Mouse (Mus musculus): Measurements from ENCODE around the gene Acaa1b. TPM values are rescaled to one million over a fixed set of nuclear protein-coding genes. Genes with fewer than 3 reads are reported as not detected.
A peak's percentile ranks its signal among the peaks of the same experiment; 100 is the strongest.

The Acaa1b gene
- total and polyA plus RNA-seq, 2 experiments from 2014 or later = 3.9 to 4.0 TPM

- Histone ChIP-seq H3K27me3 (ENCODE audit: insufficient read depth, low read length) (no peaks in the 10 kb centered on the region), H3K27ac (no peak overlapping the region), H3K4me2 (ENCODE audit: low read depth, low read length) (no peak overlapping the region), H3K4me1 (ENCODE audit: insufficient read depth, low read length) (no peaks in the 10 kb centered on the region), H3K4me3 (ENCODE audit: low read length) (no peak overlapping the region), H3K36me3 (ENCODE audit: insufficient read depth, low read length) (no peaks in the 10 kb centered on the region), H3K9ac (replicated peaks; ENCODE audit: low read length) (no peak overlapping the region), H3K9me3 (ENCODE audit: low read length) (no peaks in the 10 kb centered on the region)
- TF ChIP-seq CTCF (IDR thresholded peaks at IDR 0.05; ENCODE audit: low read depth) = no peak
- DNase-seq (ENCODE audit: low spot score) (no peak), ATAC-seq (no peak)
- 87% methylated on average over 18 of the region's 18 CpGs for WGBS
These were observed 34.1 kb downstream of the Acaa1b start for GRCm38 (mm10) chr9:119122596-119123369.

GRCm38 (mm10) chr9:119120168-119120560 lies 36.7 kb downstream of the Acaa1b start:
- Histone ChIP-seq H3K4me2 (ENCODE audit: low read depth, low read length) (no peak overlapping the region), H3K27me3 (ENCODE audit: insufficient read depth, low read length) (no peaks in the 10 kb centered on the region), H3K36me3 (ENCODE audit: insufficient read depth, low read length) (no peaks in the 10 kb centered on the region), H3K4me1 (ENCODE audit: insufficient read depth, low read length) (no peaks in the 10 kb centered on the region), H3K4me3 (ENCODE audit: low read length) (no peak overlapping the region), H3K9me3 (ENCODE audit: low read length) (no peaks in the 10 kb centered on the region), H3K9ac (replicated peaks; ENCODE audit: low read length) (no peak overlapping the region), H3K27ac (no peak overlapping the region)
- 62% methylated on average over 3 of the region's 3 CpGs for WGBS
- ATAC-seq = no peak
- TF ChIP-seq CTCF (IDR thresholded peaks at IDR 0.05; ENCODE audit: low read depth) = no peak
- no peak for DNase-seq (ENCODE audit: low spot score)

- Histone ChIP-seq H3K4me1 (ENCODE audit: insufficient read depth, low read length) (no peaks in the 10 kb centered on the region), H3K27ac (no peak overlapping the region), H3K9ac (replicated peaks; ENCODE audit: low read length) (no peak overlapping the region), H3K27me3 (ENCODE audit: insufficient read depth, low read length) (no peaks in the 10 kb centered on the region), H3K4me3 (ENCODE audit: low read length) (no peak overlapping the region), H3K36me3 (ENCODE audit: insufficient read depth, low read length) (no peaks in the 10 kb centered on the region), H3K4me2 (ENCODE audit: low read depth, low read length) (no peak overlapping the region), H3K9me3 (ENCODE audit: low read length) (no peaks in the 10 kb centered on the region)
- DNase-seq (ENCODE audit: low spot score) (peak; percentile 30), ATAC-seq (0 out of 2 replicates have a peak, but pooled peaks have one; percentile 38)
- TF ChIP-seq CTCF (IDR thresholded peaks at IDR 0.05; ENCODE audit: low read depth) = no peak
- WGBS = 82% methylated on average over 19 of the region's 19 CpGs
These were observed 37.3 kb downstream of the Acaa1b start for GRCm38 (mm10) chr9:119119409-119120167.

GRCm38 (mm10) chr9:119114911-119115310 lies 42.0 kb downstream of the Acaa1b start:
- Histone ChIP-seq H3K4me1 (ENCODE audit: insufficient read depth, low read length) (no peaks in the 10 kb centered on the region), H3K27me3 (ENCODE audit: insufficient read depth, low read length) (no peaks in the 10 kb centered on the region), H3K9ac (replicated peaks; ENCODE audit: low read length) (no peak overlapping the region), H3K4me3 (ENCODE audit: low read length) (no peak overlapping the region), H3K27ac (no peak overlapping the region), H3K36me3 (ENCODE audit: insufficient read depth, low read length) (no peaks in the 10 kb centered on the region), H3K9me3 (ENCODE audit: low read length) (no peaks in the 10 kb centered on the region), H3K4me2 (ENCODE audit: low read depth, low read length) (no peak overlapping the region)
- no peak for ATAC-seq
- WGBS = 89% methylated on average over 17 of the region's 17 CpGs
- DNase-seq (ENCODE audit: low spot score) = no peak
- no peak for TF ChIP-seq CTCF (IDR thresholded peaks at IDR 0.05; ENCODE audit: low read depth)

GRCm38 (mm10) chr9:119110640-119111039 lies 46.3 kb downstream of the Acaa1b start:
- Histone ChIP-seq H3K4me2 (ENCODE audit: low read depth, low read length) (no peak overlapping the region), H3K27me3 (ENCODE audit: insufficient read depth, low read length) (no peaks in the 10 kb centered on the region), H3K4me3 (ENCODE audit: low read length) (no peak overlapping the region), H3K9me3 (ENCODE audit: low read length) (no peaks in the 10 kb centered on the region), H3K27ac (no peak overlapping the region), H3K4me1 (ENCODE audit: insufficient read depth, low read length) (no peaks in the 10 kb centered on the region), H3K9ac (replicated peaks; ENCODE audit: low read length) (no peak overlapping the region), H3K36me3 (ENCODE audit: insufficient read depth, low read length) (no peaks in the 10 kb centered on the region)
- DNase-seq (ENCODE audit: low spot score) = no peak
- no peak for TF ChIP-seq CTCF (IDR thresholded peaks at IDR 0.05; ENCODE audit: low read depth)
- ATAC-seq = no peak
- WGBS = 48% methylated on average over 3 of the region's 3 CpGs

GRCm38 (mm10) chr9:119109685-119110353 lies 47.1 kb downstream of the Acaa1b start:
- DNase-seq (ENCODE audit: low spot score) = no peak
- no peak overlapping the region for H3K9ac ChIP-seq (replicated peaks; ENCODE audit: low read length)
- TF ChIP-seq CTCF (IDR thresholded peaks at IDR 0.05; ENCODE audit: low read depth) = no peak
- no peak overlapping the region for H3K27ac ChIP-seq
- H3K4me3 ChIP-seq (ENCODE audit: low read length) = no peak overlapping the region
- no peaks in the 10 kb centered on the region for H3K4me1 ChIP-seq (ENCODE audit: insufficient read depth, low read length)
- H3K27me3 ChIP-seq (ENCODE audit: insufficient read depth, low read length) = no peaks in the 10 kb centered on the region
- H3K36me3 ChIP-seq (ENCODE audit: insufficient read depth, low read length) = no peaks in the 10 kb centered on the region
- 62% methylated on average over 12 of the region's 12 CpGs for whole genome bisulfite sequencing
- ATAC-seq = no peak
- H3K4me2 ChIP-seq (ENCODE audit: low read depth, low read length) = no peak overlapping the region
- H3K9me3 ChIP-seq (ENCODE audit: low read length) = no peaks in the 10 kb centered on the region

Data from hindbrain, postnatal 0 days (tissue).